Mouse (Mus musculus) macrophage (primary cell): ENCODE measurements around the gene Rhobtb1. TPM values are rescaled to one million over a fixed set of nuclear protein-coding genes. Genes with fewer than 3 reads are reported as not detected.

Experiments
- H3K27ac ChIP-seq: fragments of 350-480 bp; formaldehyde crosslinking; 2 replicates; pipeline ENCODE4 v1.9.0; 2021
- H3K36me3 ChIP-seq: fragments of 350-480 bp; formaldehyde crosslinking; 2 replicates; pipeline ENCODE4 v1.9.0; 2021; ENCODE audit errors: inconsistent target
- H3K4me3 ChIP-seq: fragments of 350-480 bp; formaldehyde crosslinking; 2 replicates; pipeline ENCODE4 v1.9.0; 2021; ENCODE audit errors: inconsistent target
- H3K79me2 ChIP-seq: fragments of 350-480 bp; formaldehyde crosslinking; 2 replicates; pipeline ENCODE4 v1.9.0; 2021; ENCODE audit errors: inconsistent target
- WGBS: methylation state at CpG from one replicate; pipeline ENCODE4 v1.1.7; 2026; ENCODE audit warnings: inconsistent platforms; ENCODE audit not compliant: missing documents; 5-methylcytosine and 5-hydroxymethylcytosine counted together
- polyA plus RNA-seq: library from polyadenylated mRNA; stranded (reverse); fragments of 250-400 nt; gene quantifications from 3 replicates; pipeline ENCODE4 v1.2.4, GENCODE M21; 2018; ENCODE audit warnings: inconsistent platforms

The Rhobtb1 gene
- polyA plus RNA-seq, 1 experiment from 2014 or later: 15.6 TPM

GRCm38 (mm10) chr10:69185431-69185830 lies 34.2 kb downstream of the Rhobtb1 start:
- 24% methylated on average over 4 of the region's 4 CpGs for WGBS
- H3K36me3 ChIP-seq: no peaks in the 10 kb centered on the region
- H3K4me3 ChIP-seq: no peak overlapping the region
- H3K79me2 ChIP-seq: no peaks in the 10 kb centered on the region
- H3K27ac ChIP-seq: peak overlapping the region; percentile 90

- Histone ChIP-seq H3K36me3 (no peaks in the 10 kb centered on the region), H3K27ac (peak overlapping the region; percentile 90), H3K4me3 (peak overlapping the region; percentile 12; the same call in 1 of the 2 replicates), H3K79me2 (no peaks in the 10 kb centered on the region)
- WGBS: 14% methylated on average over 20 of the region's 21 CpGs
Measured at GRCm38 (mm10) chr10:69185894-69186893, 35.0 kb downstream of the Rhobtb1 start.

- H3K27ac ChIP-seq: no peak overlapping the region
- no peaks in the 10 kb centered on the region for H3K36me3 ChIP-seq
- 95% methylated on average over 9 of the region's 9 CpGs for WGBS
- H3K4me3 ChIP-seq: no peak overlapping the region
- H3K79me2 ChIP-seq: no peaks in the 10 kb centered on the region
Measured at GRCm38 (mm10) chr10:69187773-69188443, 36.7 kb downstream of the Rhobtb1 start.

GRCm38 (mm10) chr10:69190434-69191160 lies 39.4 kb downstream of the Rhobtb1 start:
- WGBS: 89% methylated on average over 10 of the region's 10 CpGs

GRCm38 (mm10) chr10:69192266-69192665 lies 41.0 kb downstream of the Rhobtb1 start:
- 94% methylated on average over 5 of the region's 5 CpGs for WGBS
- H3K79me2 ChIP-seq: no peaks in the 10 kb centered on the region

More at GRCm38 (mm10) chr10:69190434-69191160, 39.4 kb downstream of the Rhobtb1 start:
- no peak overlapping the region for H3K4me3 ChIP-seq
- H3K36me3 ChIP-seq: no peaks in the 10 kb centered on the region
- no peaks in the 10 kb centered on the region for H3K79me2 ChIP-seq
- H3K27ac ChIP-seq: no peak overlapping the region

GRCm38 (mm10) chr10:69193721-69194120 lies 42.5 kb downstream of the Rhobtb1 start:
- H3K36me3 ChIP-seq: no peaks in the 10 kb centered on the region
- no peaks in the 10 kb centered on the region for H3K79me2 ChIP-seq
- no peak overlapping the region for H3K27ac ChIP-seq
- WGBS: 96% methylated on average over 10 of the region's 10 CpGs
- H3K4me3 ChIP-seq: no peak overlapping the region

More at GRCm38 (mm10) chr10:69192266-69192665, 41.0 kb downstream of the Rhobtb1 start:
- Histone ChIP-seq H3K27ac (no peak overlapping the region), H3K36me3 (no peaks in the 10 kb centered on the region), H3K4me3 (no peak overlapping the region)

GRCm38 (mm10) chr10:69204677-69205400 lies 53.6 kb downstream of the Rhobtb1 start:
- H3K4me3 ChIP-seq: no peak overlapping the region
- 49% methylated on average over 8 of the region's 8 CpGs for WGBS
- no peak overlapping the region for H3K27ac ChIP-seq
- no peaks in the 10 kb centered on the region for H3K36me3 ChIP-seq
- no peaks in the 10 kb centered on the region for H3K79me2 ChIP-seq

- Histone ChIP-seq H3K4me3 (no peak overlapping the region), H3K27ac (no peak overlapping the region), H3K79me2 (no peaks in the 10 kb centered on the region), H3K36me3 (no peaks in the 10 kb centered on the region)
- 94% methylated on average over 6 of the region's 6 CpGs for WGBS
Measured at GRCm38 (mm10) chr10:69206081-69206480, 54.8 kb downstream of the Rhobtb1 start.

- no peak overlapping the region for H3K4me3 ChIP-seq
- no peak overlapping the region for H3K27ac ChIP-seq
- no peaks in the 10 kb centered on the region for H3K36me3 ChIP-seq
- H3K79me2 ChIP-seq: no peaks in the 10 kb centered on the region
- WGBS: 92% methylated on average over 7 of the region's 7 CpGs
Measured at GRCm38 (mm10) chr10:69207481-69207880, 56.2 kb downstream of the Rhobtb1 start.

GRCm38 (mm10) chr10:69207981-69208630 lies 56.9 kb downstream of the Rhobtb1 start:
- 83% methylated on average over 13 of the region's 15 CpGs for WGBS
- no peak overlapping the region for H3K4me3 ChIP-seq
- H3K27ac ChIP-seq: no peak overlapping the region
- no peaks in the 10 kb centered on the region for H3K36me3 ChIP-seq
- H3K79me2 ChIP-seq: no peaks in the 10 kb centered on the region

- no peaks in the 10 kb centered on the region for H3K79me2 ChIP-seq
- H3K4me3 ChIP-seq: no peak overlapping the region
- 97% methylated on average over 3 of the region's 3 CpGs for WGBS
- H3K27ac ChIP-seq: no peak overlapping the region
- H3K36me3 ChIP-seq: no peaks in the 10 kb centered on the region
Measured at GRCm38 (mm10) chr10:69208705-69209104, 57.5 kb downstream of the Rhobtb1 start.

- H3K27ac ChIP-seq: no peak overlapping the region
- H3K4me3 ChIP-seq: no peak overlapping the region
- WGBS: 93% methylated on average over 10 of the region's 10 CpGs
- H3K36me3 ChIP-seq: no peaks in the 10 kb centered on the region
- H3K79me2 ChIP-seq: no peaks in the 10 kb centered on the region; the same call in 1 of the 2 replicates
Measured at GRCm38 (mm10) chr10:69210006-69210405, 58.8 kb downstream of the Rhobtb1 start.

GRCm38 (mm10) chr10:69210659-69211058 lies 59.4 kb downstream of the Rhobtb1 start:
- no peaks in the 10 kb centered on the region for H3K36me3 ChIP-seq
- 83% methylated on average over 5 of the region's 5 CpGs for WGBS
- no peak overlapping the region for H3K4me3 ChIP-seq
- no peaks in the 10 kb centered on the region; the same call in 1 of the 2 replicates for H3K79me2 ChIP-seq
- H3K27ac ChIP-seq: no peak overlapping the region
